Mouse (Mus musculus): Measurements from ENCODE around the gene Macf1.

DNA sequence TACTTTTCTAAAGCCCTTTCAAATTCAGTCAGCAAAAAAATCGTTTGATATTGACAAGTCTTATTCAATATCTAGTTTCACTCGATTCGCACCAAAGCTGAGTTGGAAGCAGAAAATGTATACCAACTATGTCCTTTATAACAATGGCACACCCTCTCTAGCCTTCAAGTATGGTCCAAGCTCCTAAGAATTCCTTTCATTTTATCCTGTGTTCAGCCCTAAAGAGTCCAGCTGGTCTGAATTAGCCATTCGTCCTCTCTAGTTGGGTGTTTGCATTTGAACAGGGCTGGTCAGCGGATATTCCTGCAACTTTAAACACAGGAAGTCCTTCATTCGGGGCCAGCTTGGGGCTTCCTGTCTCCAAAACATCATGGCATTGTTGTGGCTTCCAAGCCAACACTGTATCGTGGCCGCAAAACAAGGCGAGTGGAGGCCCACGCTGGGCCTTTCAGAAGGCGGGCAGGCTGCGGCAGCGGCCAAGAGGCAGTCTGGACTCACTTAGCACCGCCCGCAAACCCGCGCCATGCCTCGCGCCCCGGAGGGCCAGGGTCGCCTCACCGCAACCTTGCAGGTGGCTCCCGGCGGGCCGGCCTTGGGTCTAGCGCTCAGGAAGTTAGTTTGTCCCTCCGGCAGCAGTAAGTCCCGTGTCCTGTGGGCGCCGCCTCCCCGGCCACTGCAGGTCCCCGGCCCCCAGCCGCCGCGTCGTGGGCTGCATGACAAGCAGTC, 273.0 kb downstream of the Macf1 start:
- no peak for TF ChIP-seq CTCF (IDR thresholded peaks at IDR 0.05; ENCODE audit: low read depth, low read length)
- no peak for TF ChIP-seq EP300 (IDR thresholded peaks at IDR 0.05; ENCODE audit: insufficient read depth, low read depth, low read length)

Measured in ES-Bruce4 (cell line).